Mouse (Mus musculus) limb, embryonic 15.5 days (tissue): ENCODE measurements at regions not wholly inside any gene's neighbourhood (a gene's known extent, or its start where the extent isn't known, plus 50 kb on each side); places are given as distances from the start of the nearest gene placed in this dataset.

ENCODE experiments used
- ATAC-seq: fragments of 200-750 bp; cut with Nextera tagmentation; 2 replicates; pipeline ENCODE4 v1.8.0; 2017; ENCODE audit warnings: low read depth, moderate TSS enrichment; ENCODE audit not compliant: insufficient number of reproducible peaks, low FRiP score, low TSS enrichment
- H3K27ac ChIP-seq: fragments of 300-500 bp; sonication (generic); 2 replicates; pipeline ENCODE4 v1.5.1; 2015; ENCODE audit warnings: moderate library complexity, mild to moderate bottlenecking, inconsistent platforms
- H3K27me3 ChIP-seq: fragments of 300-500 bp; sonication (generic); 2 replicates; pipeline ENCODE4 v1.6.1; 2015; ENCODE audit warnings: inconsistent platforms
- H3K36me3 ChIP-seq: fragments of 300-500 bp; sonication (generic); 2 replicates; pipeline ENCODE4 v1.6.1; 2015; ENCODE audit warnings: inconsistent platforms
- H3K4me1 ChIP-seq: fragments of 300-500 bp; sonication (generic); 2 replicates; pipeline ENCODE4 v1.6.1; 2015; ENCODE audit warnings: inconsistent platforms
- H3K4me2 ChIP-seq: fragments of 300-500 bp; sonication (generic); 2 replicates; pipeline ENCODE4 v1.6.1; 2015; ENCODE audit warnings: mild to moderate bottlenecking, inconsistent platforms
- H3K4me3 ChIP-seq: fragments of 300-500 bp; sonication (generic); 2 replicates; pipeline ENCODE4 v1.5.1; 2015; ENCODE audit warnings: mild to moderate bottlenecking, inconsistent platforms
- H3K9ac ChIP-seq: fragments of 300-500 bp; sonication (generic); 2 replicates; pipeline ENCODE4 v1.6.1; 2015; ENCODE audit warnings: inconsistent platforms
- H3K9me3 ChIP-seq: fragments of 300-500 bp; sonication (generic); 2 replicates; pipeline ENCODE4 v1.6.1; 2016; ENCODE audit warnings: inconsistent platforms
- WGBS: fragments of 180-500 bp; shearing (Covaris S2); methylation state at CpG from one replicate; pipeline ENCODE4 v1.1.7; 2015; 5-methylcytosine and 5-hydroxymethylcytosine counted together

GRCm38 (mm10) chr2:171790686-171791085 lies 252.6 kb downstream of the Cbln4 start:
- 54% methylated on average over 9 of the region's 9 CpGs for WGBS
- Histone ChIP-seq H3K27me3 (no peaks in the 10 kb centered on the region), H3K4me1 (no peaks in the 10 kb centered on the region), H3K9me3 (no peaks in the 10 kb centered on the region), H3K36me3 (no peaks in the 10 kb centered on the region), H3K9ac (no peak overlapping the region), H3K27ac (no peak overlapping the region), H3K4me3 (no peak overlapping the region), H3K4me2 (no peak overlapping the region)
- no peak for ATAC-seq

- no peak overlapping the region for H3K4me2 ChIP-seq
- no peak overlapping the region for H3K4me3 ChIP-seq
- no peak for ATAC-seq
- no peaks in the 10 kb centered on the region for H3K27me3 ChIP-seq
- no peak overlapping the region for H3K27ac ChIP-seq
- no peak overlapping the region for H3K9ac ChIP-seq
- H3K36me3 ChIP-seq = no peaks in the 10 kb centered on the region
- WGBS = 67% methylated on average over 7 of the region's 7 CpGs
- no peaks in the 10 kb centered on the region for H3K4me1 ChIP-seq
- no peaks in the 10 kb centered on the region for H3K9me3 ChIP-seq
Observed at GRCm38 (mm10) chr2:171766193-171766930, 276.9 kb downstream of the Cbln4 start.

GRCm38 (mm10) chr2:171765071-171765470 lies 278.2 kb downstream of the Cbln4 start:
- Histone ChIP-seq H3K9me3 (no peaks in the 10 kb centered on the region), H3K4me1 (no peaks in the 10 kb centered on the region), H3K9ac (no peak overlapping the region), H3K4me3 (no peak overlapping the region), H3K27ac (no peak overlapping the region), H3K27me3 (no peaks in the 10 kb centered on the region), H3K36me3 (no peaks in the 10 kb centered on the region), H3K4me2 (no peak overlapping the region)
- WGBS = 74% methylated on average over 4 of the region's 4 CpGs
- ATAC-seq = no peak

DNA sequence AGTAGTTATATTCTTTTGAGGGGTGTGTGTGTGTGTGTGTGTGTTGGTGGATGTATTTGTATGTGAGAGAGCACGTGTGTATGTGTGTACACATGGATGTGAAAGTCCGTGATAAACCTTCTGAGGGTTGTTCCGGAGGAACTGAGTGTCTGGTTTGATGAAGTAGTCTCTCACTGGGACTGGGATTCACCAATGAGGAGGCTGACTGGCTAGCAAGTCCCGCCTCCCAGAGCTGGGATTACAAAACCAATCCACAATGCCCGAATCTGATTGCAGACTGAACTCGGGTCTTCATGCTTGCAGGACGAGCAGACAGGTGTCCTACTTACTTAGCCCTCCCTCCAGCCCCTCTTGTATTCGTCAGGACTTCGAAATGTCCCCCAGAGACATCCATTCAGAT lies 289.8 kb downstream of the Cbln4 start:
- no peak overlapping the region for H3K4me2 ChIP-seq
- no peaks in the 10 kb centered on the region for H3K4me1 ChIP-seq
- ATAC-seq = no peak
- no peaks in the 10 kb centered on the region for H3K36me3 ChIP-seq
- H3K9ac ChIP-seq = no peak overlapping the region
- no peaks in the 10 kb centered on the region for H3K27me3 ChIP-seq
- no peak overlapping the region for H3K27ac ChIP-seq
- 76% methylated on average over 9 of the region's 9 CpGs for WGBS
- H3K9me3 ChIP-seq = no peaks in the 10 kb centered on the region
- no peak overlapping the region for H3K4me3 ChIP-seq

DNA sequence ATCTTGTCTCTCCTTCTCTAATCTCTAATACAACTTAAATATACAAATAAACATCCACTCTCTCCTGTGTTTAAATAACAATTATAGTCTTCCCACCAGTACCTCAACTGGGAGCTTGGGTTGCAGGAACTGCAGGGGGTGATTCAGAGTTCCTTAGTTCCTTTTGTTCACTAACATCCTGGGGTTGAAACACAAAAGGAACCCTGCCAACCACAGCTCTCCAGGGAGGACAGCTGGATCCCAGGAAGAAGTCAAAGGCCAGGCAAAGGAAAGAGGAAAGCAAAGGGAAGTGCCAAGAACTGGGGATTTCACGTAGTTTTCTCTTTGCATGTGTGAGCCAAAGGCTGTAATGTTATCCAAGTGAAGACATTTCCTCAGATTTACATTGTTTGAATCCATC lies 296.1 kb downstream of the Cbln4 start:
- no peak overlapping the region for H3K27ac ChIP-seq
- no peak overlapping the region for H3K9ac ChIP-seq
- no peak overlapping the region for H3K4me2 ChIP-seq
- no peak overlapping the region for H3K4me3 ChIP-seq
- ATAC-seq = no peak
- WGBS = 46% methylated on average over 1 of the region's 1 CpGs
- H3K9me3 ChIP-seq = no peaks in the 10 kb centered on the region
- no peaks in the 10 kb centered on the region for H3K27me3 ChIP-seq
- no peaks in the 10 kb centered on the region for H3K4me1 ChIP-seq
- no peaks in the 10 kb centered on the region for H3K36me3 ChIP-seq

DNA sequence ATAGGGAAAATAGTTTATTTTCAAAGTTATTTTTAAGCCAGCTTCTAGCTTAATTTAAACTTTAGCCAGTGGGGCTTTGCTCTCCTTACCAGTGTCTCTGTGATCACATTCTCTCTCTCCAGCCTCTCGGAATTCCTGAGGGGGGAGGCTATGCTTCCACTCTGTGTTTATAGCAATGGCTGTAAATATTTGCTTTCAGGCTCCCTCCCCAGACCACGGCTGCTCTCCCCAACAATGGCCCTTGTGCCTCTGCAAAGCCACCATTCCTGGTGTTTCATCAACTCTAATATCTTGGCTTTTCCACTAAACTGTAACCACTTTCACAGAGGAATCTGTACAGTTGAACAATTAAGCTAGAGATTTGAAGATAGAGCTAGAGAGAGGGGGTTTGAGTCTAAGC lies 300.2 kb downstream of the Cbln4 start:
- no peak overlapping the region for H3K9ac ChIP-seq
- no peak overlapping the region for H3K4me3 ChIP-seq
- no peaks in the 10 kb centered on the region for H3K9me3 ChIP-seq
- no peaks in the 10 kb centered on the region for H3K27me3 ChIP-seq
- H3K27ac ChIP-seq = no peak overlapping the region
- H3K36me3 ChIP-seq = no peaks in the 10 kb centered on the region
- no peak for ATAC-seq
- no peak overlapping the region for H3K4me2 ChIP-seq
- 0 out of 2 replicates have a peak, but pooled peaks cover 2% of the 10 kb centered on the region for H3K4me1 ChIP-seq
- WGBS = 9% methylated on average over 2 of the region's 2 CpGs

DNA sequence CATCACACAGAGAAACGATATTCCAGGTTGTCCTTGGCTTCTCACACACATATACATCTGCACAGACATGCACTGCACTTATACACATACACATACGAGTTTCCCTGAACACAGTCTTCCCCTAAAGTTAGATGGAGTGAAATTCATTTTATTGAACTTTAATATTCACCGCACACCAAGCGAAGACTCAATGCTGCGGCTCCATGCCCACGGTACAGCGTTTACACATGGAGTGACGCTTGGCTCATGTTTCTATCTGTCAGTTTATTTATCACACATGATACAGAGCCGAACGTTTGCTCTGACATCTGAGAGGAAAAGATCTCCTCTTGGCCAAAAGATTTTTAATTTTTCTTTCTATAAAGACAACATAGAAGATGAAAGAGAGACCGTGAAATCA lies 300.6 kb downstream of the Cbln4 start:
- H3K9ac ChIP-seq = no peak overlapping the region
- H3K36me3 ChIP-seq = no peaks in the 10 kb centered on the region
- 0 out of 2 replicates have a peak, but pooled peaks cover 6% of the 10 kb centered on the region for H3K4me1 ChIP-seq
- no peak for ATAC-seq
- no peak overlapping the region for H3K4me3 ChIP-seq
- H3K27ac ChIP-seq = no peak overlapping the region
- H3K4me2 ChIP-seq = no peak overlapping the region
- H3K27me3 ChIP-seq = no peaks in the 10 kb centered on the region
- WGBS = 44% methylated on average over 11 of the region's 11 CpGs
- no peaks in the 10 kb centered on the region for H3K9me3 ChIP-seq

- 76% methylated on average over 8 of the region's 8 CpGs for WGBS
- Histone ChIP-seq H3K9ac (no peak overlapping the region), H3K27ac (no peak overlapping the region), H3K4me2 (no peak overlapping the region), H3K4me1 (peaks cover 14% of the 10 kb centered on the region), H3K9me3 (no peaks in the 10 kb centered on the region), H3K4me3 (no peak overlapping the region), H3K27me3 (peaks cover 8% of the 10 kb centered on the region), H3K36me3 (no peaks in the 10 kb centered on the region)
- ATAC-seq = no peak
Observed at GRCm38 (mm10) chr2:171737761-171738160, 305.5 kb downstream of the Cbln4 start.

DNA sequence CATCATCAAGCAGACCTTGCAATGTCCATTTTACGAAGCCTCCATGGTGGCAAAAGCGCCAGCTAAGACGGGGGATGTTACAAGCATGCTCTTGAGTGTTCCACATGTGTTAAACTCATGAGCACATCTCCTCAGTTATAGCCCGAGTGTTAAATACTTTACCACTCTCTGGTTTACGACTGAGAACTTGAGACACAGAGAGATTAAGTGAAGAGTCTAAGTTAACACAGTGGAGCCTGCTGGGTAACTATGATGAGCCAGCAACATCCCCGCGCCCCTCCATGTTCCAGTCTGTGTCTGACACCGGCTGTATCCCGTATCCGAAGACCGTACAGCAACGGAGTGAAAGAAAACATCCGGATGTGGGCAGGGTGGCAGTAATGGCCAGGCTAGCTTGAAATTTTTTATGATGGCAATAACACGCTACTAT lies 308.2 kb downstream of the Cbln4 start:
- WGBS = 12% methylated on average over 14 of the region's 14 CpGs

DNA sequence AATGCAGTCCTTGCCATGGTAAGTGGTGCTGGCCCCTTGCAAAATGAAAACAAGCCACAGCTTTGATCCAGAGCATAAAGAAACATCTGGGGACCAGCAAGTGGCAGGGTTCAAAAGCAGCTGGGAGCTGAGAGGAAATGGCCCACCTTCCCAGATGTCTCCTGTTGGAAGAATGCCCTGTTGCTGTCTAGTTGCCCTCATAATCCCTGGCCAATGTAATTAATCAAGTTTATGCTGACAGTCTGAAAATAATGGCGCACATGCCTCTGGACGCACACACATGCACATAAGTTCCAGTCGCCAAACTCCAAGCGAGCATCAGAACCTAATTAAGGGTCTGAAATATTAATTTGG lies 308.7 kb downstream of the Cbln4 start:
- H3K27me3 ChIP-seq = peaks cover 8% of the 10 kb centered on the region
- H3K4me1 ChIP-seq = peaks cover 12% of the 10 kb centered on the region
- H3K36me3 ChIP-seq = no peaks in the 10 kb centered on the region
- no peak overlapping the region; the same call in 1 of the 2 replicates for H3K4me3 ChIP-seq
- 10% methylated on average over 4 of the region's 4 CpGs for WGBS
- H3K9me3 ChIP-seq = no peaks in the 10 kb centered on the region
- no peak for ATAC-seq
- no peak overlapping the region for H3K9ac ChIP-seq
- no peak overlapping the region for H3K27ac ChIP-seq
- peak overlapping the region; percentile 37 for H3K4me2 ChIP-seq

More for the DNA sequence above, 308.2 kb downstream of the Cbln4 start:
- H3K4me2 ChIP-seq = peak overlapping the region; percentile 37
- peaks cover 8% of the 10 kb centered on the region for H3K27me3 ChIP-seq
- H3K36me3 ChIP-seq = no peaks in the 10 kb centered on the region
- peak overlapping the region; percentile 10 for H3K4me3 ChIP-seq
- no peak overlapping the region for H3K9ac ChIP-seq
- no peak overlapping the region for H3K27ac ChIP-seq
- H3K4me1 ChIP-seq = peaks cover 12% of the 10 kb centered on the region
- no peaks in the 10 kb centered on the region for H3K9me3 ChIP-seq
- no peak for ATAC-seq

- Histone ChIP-seq H3K4me3 (no peak overlapping the region), H3K4me1 (peaks cover 12% of the 10 kb centered on the region), H3K9ac (no peak overlapping the region), H3K9me3 (no peaks in the 10 kb centered on the region), H3K27me3 (peaks cover 8% of the 10 kb centered on the region), H3K27ac (no peak overlapping the region), H3K4me2 (no peak overlapping the region), H3K36me3 (no peaks in the 10 kb centered on the region)
- ATAC-seq = no peak
- 37% methylated on average over 14 of the region's 14 CpGs for WGBS
Observed at GRCm38 (mm10) chr2:171733965-171734633, 309.2 kb downstream of the Cbln4 start.

- Histone ChIP-seq H3K9ac (no peak overlapping the region), H3K27me3 (no peaks in the 10 kb centered on the region), H3K4me1 (no peaks in the 10 kb centered on the region), H3K4me2 (no peak overlapping the region), H3K9me3 (no peaks in the 10 kb centered on the region), H3K36me3 (no peaks in the 10 kb centered on the region), H3K4me3 (no peak overlapping the region), H3K27ac (no peak overlapping the region)
- WGBS = 64% methylated on average over 5 of the region's 5 CpGs
- ATAC-seq = no peak
Observed at GRCm38 (mm10) chr2:171719269-171719668, 324.0 kb downstream of the Cbln4 start.
